Mouse (Mus musculus): ENCODE data around the gene Nbas.

The Nbas gene

DNA sequence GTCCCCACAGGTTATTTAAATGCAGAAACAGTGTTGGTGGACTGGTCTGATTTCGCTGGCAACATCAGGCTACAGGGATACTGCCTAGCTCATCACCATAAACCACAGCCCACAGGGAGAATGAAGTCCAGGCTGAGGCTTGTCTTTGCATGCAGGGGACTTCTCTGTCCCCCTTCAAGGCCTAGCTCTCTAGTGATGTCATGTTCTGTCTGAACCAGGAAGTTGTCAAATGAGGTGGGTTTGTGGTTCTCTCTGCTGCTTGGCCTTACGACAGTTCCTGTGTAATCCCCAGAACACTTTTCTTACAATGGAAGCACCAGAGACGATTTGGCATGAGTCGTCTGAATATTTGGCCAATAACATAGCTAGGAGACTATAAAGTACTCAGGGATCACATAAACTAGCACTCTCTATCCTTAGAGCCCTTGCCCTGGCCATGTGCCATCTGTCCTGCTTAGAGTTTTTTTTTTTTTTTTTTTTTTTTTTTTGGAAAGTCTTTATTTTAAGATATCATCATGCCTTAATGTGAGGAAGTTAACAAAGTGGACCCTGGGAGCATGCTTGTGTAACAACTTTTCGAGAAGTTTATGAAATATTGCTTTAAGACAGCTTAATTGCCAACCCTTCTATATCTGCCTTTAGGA is 294.8 kb downstream of the Nbas start:
- WGBS = 83% methylated on average over 5 of the region's 5 CpGs

- 96% methylated on average over 2 of the region's 2 CpGs for WGBS
Observed at GRCm38 (mm10) chr12:13564330-13564729, 295.4 kb downstream of the Nbas start.

- 87% methylated on average over 7 of the region's 7 CpGs for WGBS
Observed at GRCm38 (mm10) chr12:13566421-13566820, 297.5 kb downstream of the Nbas start.

DNA sequence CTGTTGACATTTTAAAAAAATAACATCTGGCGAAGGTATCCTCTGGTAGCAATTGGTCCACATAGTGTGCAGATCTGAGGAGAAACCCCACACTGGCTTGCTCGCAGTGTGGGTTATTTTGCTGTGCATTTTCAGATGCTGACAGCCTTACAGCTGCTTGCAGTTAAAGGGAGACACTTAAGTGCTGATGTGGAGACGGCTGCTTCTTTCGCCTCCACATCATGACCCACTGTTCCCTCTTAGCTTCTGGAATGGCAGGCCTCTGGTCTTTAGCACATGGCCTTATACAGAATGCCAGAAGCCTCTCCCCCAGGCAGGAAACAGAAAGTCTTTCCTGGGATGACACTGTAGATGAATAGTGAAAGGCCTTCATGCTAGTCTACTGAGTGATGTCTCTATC is 306.2 kb downstream of the Nbas start:
- WGBS = 87% methylated on average over 4 of the region's 4 CpGs

GRCm38 (mm10) chr12:13575605-13576600 is 307.0 kb downstream of the Nbas start:
- 79% methylated on average over 5 of the region's 5 CpGs for WGBS

DNA sequence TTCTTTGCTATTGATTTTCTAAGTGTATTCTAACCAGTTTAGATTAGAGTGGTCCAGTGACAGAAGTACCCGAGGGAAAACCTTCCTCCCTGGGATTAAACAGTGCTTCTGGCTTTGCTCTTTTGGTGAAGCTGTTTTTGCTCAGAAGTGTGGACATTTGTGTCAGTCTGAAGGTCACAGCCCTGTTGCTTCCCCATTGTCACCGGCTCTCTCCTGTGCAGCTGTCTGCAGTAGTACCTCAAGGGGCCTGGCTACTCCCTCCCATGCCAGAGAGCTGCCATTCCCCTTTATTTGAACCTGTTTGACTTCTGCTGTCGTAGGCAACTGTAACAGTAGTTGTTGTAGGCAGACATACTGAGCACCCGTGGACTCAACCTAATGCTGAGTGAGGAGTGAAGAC is 307.8 kb downstream of the Nbas start:
- WGBS = 82% methylated on average over 4 of the region's 4 CpGs

DNA sequence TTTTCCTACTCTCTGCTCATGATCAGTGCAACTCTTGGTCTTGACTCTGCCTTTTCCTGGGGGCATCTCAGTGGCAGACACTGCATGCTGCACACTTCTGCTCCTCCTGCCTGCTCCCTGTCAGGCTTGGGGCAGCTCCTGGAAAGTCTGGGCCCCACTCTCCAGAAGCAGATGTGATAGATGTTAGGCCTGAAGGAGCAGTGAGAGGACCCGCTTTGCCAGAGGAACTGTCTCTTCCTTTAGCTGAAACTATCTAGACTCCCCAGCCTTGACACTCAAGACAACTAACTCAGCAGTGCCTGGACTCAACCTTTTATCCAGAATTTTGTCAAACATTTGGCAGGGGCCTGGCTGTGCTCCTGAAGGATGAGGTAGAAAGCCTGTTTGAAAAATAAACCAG is 311.9 kb downstream of the Nbas start:
- WGBS = 97% methylated on average over 1 of the region's 1 CpGs

- WGBS = 97% methylated on average over 6 of the region's 6 CpGs
Observed at GRCm38 (mm10) chr12:13583386-13583785, 314.5 kb downstream of the Nbas start.

- WGBS = 78% methylated on average over 6 of the region's 6 CpGs
Observed at GRCm38 (mm10) chr12:13585527-13586156, 316.7 kb downstream of the Nbas start.

- WGBS = 86% methylated on average over 4 of the region's 4 CpGs
Observed at GRCm38 (mm10) chr12:13587675-13588074, 318.7 kb downstream of the Nbas start.

DNA sequence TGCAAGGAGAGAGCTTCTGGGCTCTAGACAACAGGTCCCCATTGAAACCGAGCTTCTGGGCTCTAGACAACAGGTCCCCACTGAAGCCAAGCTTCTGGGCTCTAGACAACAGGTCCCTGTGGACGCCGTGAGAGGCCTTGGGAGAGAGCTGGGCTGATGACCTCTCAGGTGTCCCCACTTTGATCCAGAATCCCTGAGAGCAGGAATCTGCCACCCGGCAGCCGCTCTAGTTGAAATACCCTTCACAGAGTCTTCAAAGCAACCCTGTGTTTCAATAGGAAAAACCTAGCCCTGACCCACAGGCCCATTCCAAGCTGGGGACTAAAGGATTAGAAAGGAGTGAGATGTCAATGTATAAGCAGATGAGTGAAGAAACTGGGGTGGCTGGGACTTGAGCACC is 320.1 kb downstream of the Nbas start:
- WGBS = over 99% methylated on average over 5 of the region's 5 CpGs

DNA sequence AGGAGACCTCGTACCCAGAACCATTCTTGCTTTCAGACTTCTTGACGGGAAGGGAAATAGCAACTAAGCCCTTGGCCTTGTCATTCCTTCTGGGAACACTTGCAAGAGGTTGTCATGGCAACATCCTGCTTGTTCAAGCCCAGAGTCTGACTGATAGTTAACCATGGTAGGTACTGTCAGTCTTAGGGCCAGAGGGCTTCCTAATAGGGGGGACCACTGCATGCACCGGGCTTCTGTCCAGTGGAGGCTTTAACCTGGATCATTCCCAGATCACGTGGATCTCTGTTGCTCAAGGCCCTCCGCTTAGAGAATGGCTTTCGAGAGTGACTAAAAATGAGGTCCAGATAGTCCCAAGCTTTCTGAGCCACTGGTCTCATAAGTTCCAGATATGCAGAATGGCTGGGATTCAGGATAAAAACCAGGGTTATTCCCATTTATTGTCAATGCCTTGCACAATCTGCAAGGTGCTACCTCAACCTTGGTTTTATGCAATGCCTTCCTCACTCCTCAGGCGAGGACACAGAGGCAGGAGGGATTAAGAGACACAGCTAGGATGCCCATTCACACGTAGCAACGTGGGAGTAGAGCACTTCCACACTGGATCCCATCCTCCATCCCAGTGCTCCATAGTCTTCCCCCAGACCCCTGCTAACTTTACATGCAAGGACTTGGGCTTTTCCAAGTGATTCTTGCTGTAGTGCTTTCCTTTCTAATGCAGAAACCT is 326.0 kb downstream of the Nbas start:
- 48% methylated on average over 9 of the region's 9 CpGs for WGBS

DNA sequence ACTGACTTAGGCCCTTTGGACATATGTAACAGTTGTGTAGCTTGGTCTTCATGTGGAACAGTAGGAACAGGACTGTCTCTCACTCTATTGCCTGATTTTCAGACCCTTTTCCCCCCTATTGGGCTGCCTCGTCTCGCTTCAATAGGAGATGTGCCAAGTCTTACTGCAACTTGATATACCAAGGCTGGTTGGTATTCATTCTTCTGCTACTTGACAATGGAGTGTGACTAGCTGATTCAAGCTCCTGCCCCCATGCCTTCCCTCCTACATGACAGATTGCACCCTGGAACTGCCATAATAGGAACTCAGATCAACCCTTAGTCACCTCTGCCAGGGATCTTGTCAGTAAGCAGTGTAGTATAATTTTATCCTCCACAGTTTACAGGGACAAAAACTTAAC is 328.1 kb downstream of the Nbas start:
- 71% methylated on average over 2 of the region's 2 CpGs for WGBS

GRCm38 (mm10) chr12:13598545-13598944 is 329.6 kb downstream of the Nbas start:
- 38% methylated on average over 4 of the region's 4 CpGs for WGBS

GRCm38 (mm10) chr12:13607021-13607420 is 338.1 kb downstream of the Nbas start:
- WGBS = 90% methylated on average over 2 of the region's 2 CpGs

DNA sequence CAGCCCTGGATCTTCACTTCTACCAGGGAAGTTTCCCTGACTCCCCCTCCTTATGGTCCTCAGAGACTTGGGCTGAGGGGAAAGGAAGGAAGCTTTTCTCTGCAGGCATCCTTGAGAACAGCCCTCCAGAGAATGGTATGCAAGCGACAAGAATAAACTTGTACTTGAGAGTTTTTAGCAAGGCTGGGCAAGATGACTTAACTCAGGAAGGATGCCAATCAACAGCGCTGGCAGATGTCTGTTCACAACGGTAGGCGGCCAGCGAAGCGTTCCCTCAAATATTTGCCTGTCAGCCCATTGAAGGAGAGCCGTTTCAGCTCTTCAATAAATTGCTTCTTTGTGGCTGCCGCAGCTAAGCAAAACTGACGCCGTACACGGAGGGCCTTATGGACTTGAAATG is 340.1 kb downstream of the Nbas start:
- 44% methylated on average over 11 of the region's 11 CpGs for WGBS

GRCm38 (mm10) chr12:13613041-13613440 is 344.1 kb downstream of the Nbas start:
- 38% methylated on average over 2 of the region's 2 CpGs for WGBS

- WGBS = 59% methylated on average over 7 of the region's 7 CpGs
Observed at GRCm38 (mm10) chr12:13615661-13616060, 346.7 kb downstream of the Nbas start.

- WGBS = 88% methylated on average over 15 of the region's 15 CpGs
Observed at GRCm38 (mm10) chr12:13622150-13622822, 353.4 kb downstream of the Nbas start.

- 61% methylated on average over 12 of the region's 12 CpGs for WGBS
Observed at GRCm38 (mm10) chr12:13626803-13627706, 358.1 kb downstream of the Nbas start.

All from cerebral cortex, adult 2 months (tissue).